Mouse (Mus musculus): ENCODE measurements at regions not wholly inside any gene's neighbourhood (a gene's known extent, or its start where the extent isn't known, plus 50 kb on each side); places are given as distances from the start of the nearest gene placed in this dataset.

- TF ChIP-seq CTCF (IDR thresholded peaks at IDR 0.05) (no peak), POLR2A (IDR thresholded peaks at IDR 0.05; ENCODE audit: insufficient read depth, low read depth, low read length) (no peak), EP300 (IDR thresholded peaks at IDR 0.05; ENCODE audit: insufficient read depth, low read depth, low read length) (no peak)
These were observed 183.3 kb upstream of the Irx5 start for GRCm38 (mm10) chr8:92174106-92174505.
